Mouse (Mus musculus): ENCODE measurements around the gene Tex101. TPM values are rescaled to one million over a fixed set of nuclear protein-coding genes. Genes with fewer than 3 reads are reported as not detected.
"Not testable (repeated sequence)": the region's sequence is repeated elsewhere in the genome, so short reads cannot be mapped to it uniquely, and the experiment has no call there.

Gene Tex101
- total RNA-seq, 2 experiments from 2014 or later: not detected

DNA sequence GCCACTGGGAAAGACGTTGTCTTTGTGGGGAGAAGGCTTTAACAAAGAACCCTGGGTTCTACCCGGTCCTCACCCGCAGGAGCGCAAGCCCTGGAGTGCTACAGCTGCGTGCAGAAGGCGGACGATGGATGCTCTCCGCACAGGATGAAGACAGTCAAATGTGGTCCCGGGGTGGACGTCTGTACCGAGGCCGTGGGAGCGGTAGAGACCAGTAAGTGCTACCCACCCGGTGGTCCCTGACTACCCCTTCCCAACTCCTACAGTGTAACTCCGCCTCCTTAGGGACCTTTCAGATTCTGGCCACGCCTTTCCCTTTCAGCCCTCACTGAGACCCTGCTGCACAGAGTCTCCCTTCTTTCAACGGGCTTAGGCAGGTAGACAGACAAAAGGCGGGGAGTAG, 39.4 kb downstream of the Tex101 start:
- ATAC-seq (replicated peaks; ENCODE audit: poor library complexity): peak; percentile 15; the same call in 1 of the 2 replicates

DNA sequence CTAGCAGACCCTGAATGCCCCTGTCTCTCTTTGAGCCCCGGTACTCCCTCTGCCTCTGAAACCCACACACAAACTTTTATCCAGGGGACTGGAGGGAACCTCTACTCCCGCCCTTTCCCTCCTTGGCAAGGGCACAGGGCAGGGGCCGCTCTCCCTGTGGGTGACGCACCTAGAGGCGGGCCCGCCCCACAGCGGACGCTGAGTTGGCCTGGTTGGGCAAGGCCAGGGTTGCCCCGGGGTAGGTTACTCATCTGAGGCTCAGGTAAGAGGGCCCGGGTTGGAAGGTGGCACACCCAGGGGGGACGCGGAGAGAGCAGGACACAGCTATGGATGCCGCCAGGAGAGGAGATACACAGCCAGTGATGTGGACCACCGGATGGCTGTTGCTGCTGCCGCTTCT, 40.2 kb downstream of the Tex101 start, which contains the start of gene Lypd3:
Lypd3 (plus strand) TSS at position 287 of the 400 bp plus-strand sequence.
- ATAC-seq (replicated peaks; ENCODE audit: poor library complexity): no peak

DNA sequence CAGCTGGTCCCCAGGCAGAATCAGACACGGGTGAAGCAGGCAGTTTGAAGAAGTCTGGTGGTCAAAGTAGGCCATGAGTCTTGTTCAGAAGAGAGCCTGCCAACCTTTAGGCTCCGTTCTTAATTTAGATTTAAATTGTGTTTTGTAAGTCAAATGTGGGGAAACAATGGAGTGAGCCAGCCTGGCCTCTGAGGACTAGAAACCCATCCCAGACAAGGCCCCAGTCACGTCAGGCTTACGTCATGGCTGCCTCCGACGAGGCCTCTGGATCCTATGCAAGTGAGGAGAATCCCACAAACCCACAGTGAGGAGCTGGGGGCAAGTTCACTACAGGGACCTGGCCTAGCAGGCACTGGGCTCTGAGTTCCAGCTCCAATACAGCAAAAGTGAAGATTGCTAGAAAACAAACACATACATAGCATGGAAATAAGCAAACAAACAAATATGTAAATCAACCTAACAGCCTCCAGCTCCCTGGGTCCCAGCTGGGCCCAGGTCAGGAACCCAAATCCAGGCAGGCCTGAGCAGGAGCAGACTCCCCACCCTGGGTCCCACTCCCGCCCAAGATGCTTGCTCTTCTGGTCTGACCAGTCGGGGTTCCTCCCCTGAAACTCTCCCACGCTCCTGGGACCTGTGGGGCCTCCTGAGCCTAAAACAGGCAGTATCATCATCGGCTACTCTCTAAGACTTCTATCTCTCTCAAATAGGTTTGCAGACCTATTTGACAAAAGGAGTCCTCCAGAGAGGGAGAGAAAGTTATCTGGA, 46.2 kb downstream of the Tex101 start:
- no peak for ATAC-seq (replicated peaks; ENCODE audit: poor library complexity)

GRCm38 (mm10) chr7:24629672-24630071, 46.8 kb downstream of the Tex101 start:
- no peak for ATAC-seq (replicated peaks; ENCODE audit: poor library complexity)

DNA sequence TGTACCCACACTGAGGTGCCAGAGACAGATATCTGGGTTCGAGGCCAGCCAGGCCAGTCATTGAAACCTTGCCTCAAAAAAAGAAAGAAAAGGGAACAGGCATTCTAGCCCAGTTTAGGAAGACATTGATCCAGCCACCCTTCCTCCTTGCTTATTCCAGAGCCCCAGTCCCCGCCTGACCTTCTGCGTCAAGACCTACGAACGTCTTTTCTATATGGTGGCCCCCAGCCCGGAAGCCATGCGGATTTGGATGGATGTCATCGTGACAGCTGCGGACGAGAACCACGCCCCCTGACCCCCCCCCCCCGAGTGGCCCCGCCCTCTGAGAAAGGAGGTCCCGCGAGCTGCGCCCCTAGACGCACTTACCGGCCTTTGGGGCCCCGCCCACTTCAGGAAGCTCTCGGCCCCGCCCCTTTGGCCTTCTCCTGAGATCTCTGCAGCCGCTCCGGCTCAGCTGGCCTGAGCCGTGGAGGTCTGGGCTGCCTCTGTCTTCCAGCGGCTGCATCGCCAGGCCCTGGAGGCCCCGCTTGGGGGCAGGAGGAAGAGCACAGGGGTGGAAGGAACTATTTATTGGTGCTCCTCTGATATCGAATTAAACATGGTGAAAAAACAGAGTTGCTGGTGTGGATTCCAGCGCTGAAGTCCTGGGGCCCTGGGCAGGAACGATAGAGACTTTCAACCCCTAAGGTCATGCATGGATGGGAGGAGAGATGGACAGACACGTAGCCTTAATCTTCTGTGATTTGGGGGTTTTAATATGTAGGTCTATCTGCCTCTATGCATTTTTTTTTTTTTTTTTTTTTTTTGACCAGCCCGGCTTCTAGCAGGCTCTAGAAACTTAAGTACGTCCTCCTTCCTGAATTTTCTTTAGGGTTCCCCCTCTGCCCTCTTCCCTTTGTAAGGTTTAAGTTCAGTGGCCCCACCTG, 47.5 kb downstream of the Tex101 start:
- ATAC-seq (replicated peaks; ENCODE audit: poor library complexity): peak; percentile 96

- ATAC-seq (replicated peaks; ENCODE audit: poor library complexity): no peak
Observed at GRCm38 (mm10) chr7:24622967-24623366, 53.5 kb downstream of the Tex101 start.

DNA sequence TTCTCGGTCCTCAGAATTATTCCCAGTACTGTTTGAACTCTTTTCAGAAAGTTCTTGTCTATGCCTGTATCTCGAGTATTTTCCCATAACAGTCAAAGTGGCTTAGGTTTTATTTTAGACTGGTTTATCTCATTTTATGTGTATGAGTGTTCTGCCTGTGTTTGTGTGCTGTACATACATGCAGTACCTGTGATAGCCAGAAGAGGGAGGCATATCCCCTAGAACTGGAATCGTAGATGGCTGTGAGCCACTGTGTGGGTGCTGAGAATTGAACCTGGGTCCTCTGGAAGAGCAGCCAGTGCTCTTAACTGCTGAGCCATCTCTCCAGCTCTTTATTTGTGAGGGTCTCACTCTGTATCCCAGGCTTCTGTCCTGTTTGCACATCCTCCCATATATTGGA, 55.3 kb downstream of the Tex101 start:
- 0 out of 2 replicates have a peak, but pooled peaks have one; percentile 38 for ATAC-seq (replicated peaks; ENCODE audit: poor library complexity)

GRCm38 (mm10) chr7:24619671-24620397, 56.6 kb downstream of the Tex101 start:
- ATAC-seq (replicated peaks; ENCODE audit: poor library complexity): no peak

GRCm38 (mm10) chr7:24618374-24618773, 58.1 kb downstream of the Tex101 start:
- ATAC-seq (replicated peaks; ENCODE audit: poor library complexity): not testable (repeated sequence)

Other genes with a start within 250 kb of the Tex101 start
- 0.07 TPM in 1 of 2 replicates, not detected in the other for gene Irgc1, start 224.4 kb downstream of the Tex101 start, total RNA-seq (2015)
- not detected in 2 replicates for gene Irgc1, start 224.4 kb downstream of the Tex101 start, total RNA-seq (2017)
- gene Plaur, start 214.2 kb downstream of the Tex101 start, total RNA-seq (2015): 17.9 and 21.2 TPM in 2 replicates
- gene Plaur, start 214.2 kb downstream of the Tex101 start, total RNA-seq (2017): 20.5 and 27.6 TPM in 2 replicates
- not detected in 2 replicates for gene Cadm4, start 194.7 kb downstream of the Tex101 start, total RNA-seq (2015)
- gene Cadm4, start 194.7 kb downstream of the Tex101 start, total RNA-seq (2017): not detected in 2 replicates
- 2.0 and 2.2 TPM in 2 replicates for gene Zfp428, start 169.7 kb downstream of the Tex101 start, total RNA-seq (2015)
- 1.3 and 3.6 TPM in 2 replicates for gene Zfp428, start 169.7 kb downstream of the Tex101 start, total RNA-seq (2017)
- not detected in 2 replicates for gene AC161166.1, start 164.2 kb downstream of the Tex101 start, total RNA-seq (2015)
- not detected in 2 replicates for gene AC161166.1, start 164.2 kb downstream of the Tex101 start, total RNA-seq (2017)
- 3.2 and 4.4 TPM in 2 replicates for gene Irgq, start 146.0 kb downstream of the Tex101 start, total RNA-seq (2015)
- 4.7 and 5.3 TPM in 2 replicates for gene Irgq, start 146.0 kb downstream of the Tex101 start, total RNA-seq (2017)
- not detected in 2 replicates for gene Pinlyp, start 130.6 kb downstream of the Tex101 start, total RNA-seq (2015)
- not detected in 2 replicates for gene Pinlyp, start 130.6 kb downstream of the Tex101 start, total RNA-seq (2017)
- gene Xrcc1, start 130.4 kb downstream of the Tex101 start, total RNA-seq (2015): 35.8 and 43.4 TPM in 2 replicates
- gene Xrcc1, start 130.4 kb downstream of the Tex101 start, total RNA-seq (2017): 40.0 and 44.3 TPM in 2 replicates
- gene Ethe1, start 89.1 kb downstream of the Tex101 start, total RNA-seq (2015): 61.3 and 68.9 TPM in 2 replicates
- gene Ethe1, start 89.1 kb downstream of the Tex101 start, total RNA-seq (2017): 18.3 and 31.4 TPM in 2 replicates
- gene Zfp575, start 89.0 kb downstream of the Tex101 start, total RNA-seq (2015): 0.12 and 0.15 TPM in 2 replicates
- not detected in 2 replicates for gene Zfp575, start 89.0 kb downstream of the Tex101 start, total RNA-seq (2017)
- 3.6 and 4.5 TPM in 2 replicates for gene Phldb3, start 65.9 kb downstream of the Tex101 start, total RNA-seq (2015)
- gene Phldb3, start 65.9 kb downstream of the Tex101 start, total RNA-seq (2017): 10.4 and 11.5 TPM in 2 replicates
- not detected in 2 replicates for gene Lypd3, start 40.1 kb downstream of the Tex101 start, total RNA-seq (2015)
- not detected in 2 replicates for gene Lypd3, start 40.1 kb downstream of the Tex101 start, total RNA-seq (2017)
- not detected in 2 replicates for gene BC049730, start 32.6 kb upstream of the Tex101 start, total RNA-seq (2015)
- gene BC049730, start 32.6 kb upstream of the Tex101 start, total RNA-seq (2017): not detected in 2 replicates
- not detected in 2 replicates for gene Gm4763, start 50.2 kb upstream of the Tex101 start, total RNA-seq (2015)
- not detected in 2 replicates for gene Gm4763, start 50.2 kb upstream of the Tex101 start, total RNA-seq (2017)
- 16.4 and 16.9 TPM in 2 replicates for gene Cd177, start 83.6 kb upstream of the Tex101 start, total RNA-seq (2015)
- gene Cd177, start 83.6 kb upstream of the Tex101 start, total RNA-seq (2017): 23.0 and 36.9 TPM in 2 replicates
- gene Ceacam10, start 100.5 kb upstream of the Tex101 start, total RNA-seq (2015): 0.44 and 2.6 TPM in 2 replicates
- gene Ceacam10, start 100.5 kb upstream of the Tex101 start, total RNA-seq (2017): 1.3 and 2.8 TPM in 2 replicates
- 1.2 and 1.5 TPM in 2 replicates for gene Gm9844, start 185.5 kb upstream of the Tex101 start, total RNA-seq (2015)
- gene Gm9844, start 185.5 kb upstream of the Tex101 start, total RNA-seq (2017): 6.0 and 6.6 TPM in 2 replicates
- gene Lypd4, start 193.3 kb upstream of the Tex101 start, total RNA-seq (2015): not detected in 2 replicates
- not detected in 2 replicates for gene Lypd4, start 193.3 kb upstream of the Tex101 start, total RNA-seq (2017)
- not detected in 2 replicates for gene Dmrtc2, start 193.4 kb upstream of the Tex101 start, total RNA-seq (2015)
- gene Dmrtc2, start 193.4 kb upstream of the Tex101 start, total RNA-seq (2017): not detected in 2 replicates
- gene Rps19, start 207.7 kb upstream of the Tex101 start, total RNA-seq (2015): 2,965 and 3,011 TPM in 2 replicates
- gene Rps19, start 207.7 kb upstream of the Tex101 start, total RNA-seq (2017): 1,012 and 1,228 TPM in 2 replicates
- gene Cd79a, start 220.7 kb upstream of the Tex101 start, total RNA-seq (2015): 0.34 and 0.35 TPM in 2 replicates
- 0.08 and 0.78 TPM in 2 replicates for gene Cd79a, start 220.7 kb upstream of the Tex101 start, total RNA-seq (2017)
- 58.2 and 67.9 TPM in 2 replicates for gene Arhgef1, start 226.2 kb upstream of the Tex101 start, total RNA-seq (2015)
- gene Arhgef1, start 226.2 kb upstream of the Tex101 start, total RNA-seq (2017): 36.6 and 46.2 TPM in 2 replicates